9 mouse cellular contexts compared by ENCODE assay signal in genomic region chr7:79914556-79914955, GRCm38 (mm10). TPM values are rescaled to one million over a fixed set of nuclear protein-coding genes. Genes with fewer than 3 reads are reported as not detected.
A peak's percentile ranks its signal among the peaks of the same experiment; 100 is the strongest.
DNase-seq lines count a peak whose midpoint lies in the region; ATAC-seq lines count a peak whose summit lies in the region.
"Had no signal": no experiment of that assay in that cellular context is flagged by ENCODE, and none has a peak within 500 bp of the region (broad histone marks: within the 10 kb centered on the region; RNA-seq: fewer than 3 reads in every experiment).

No protein-coding gene starts in this region.

- intact Hi-C loops in left cerebral cortex, postnatal 4 days (cut with DNase I), result loop anchor here (5.0 kb wide), 1 partner anchor 117 kb away; no protein-coding TSS in a partner anchor

- H3K27me3 ChIP-seq in forebrain, embryonic 10.5 days (ENCODE audit: poor library complexity, severe bottlenecking), result no peaks in the 10 kb centered on the region
- no peaks in the 10 kb centered on the region for H3K27me3 ChIP-seq in forebrain, embryonic 15.5 days
- H3K27me3 ChIP-seq in hindbrain, embryonic 14.5 days (ENCODE audit: control insufficient read depth, insufficient read depth, low read length), result no peaks in the 10 kb centered on the region
- H3K27me3 ChIP-seq: limb, embryonic 15.5 days had no signal

- no peak overlapping the region for H3K9ac ChIP-seq in forebrain, embryonic 15.5 days (replicated peaks)
- no peak overlapping the region for H3K9ac ChIP-seq in hindbrain, embryonic 14.5 days
- H3K9ac ChIP-seq: limb, embryonic 15.5 days had no signal

- no peak overlapping the region for H3K4me3 ChIP-seq in forebrain, embryonic 10.5 days
- H3K4me3 ChIP-seq in forebrain, embryonic 15.5 days, result no peak overlapping the region
- no peak overlapping the region for H3K4me3 ChIP-seq in hindbrain, embryonic 14.5 days (replicated peaks; ENCODE audit: low read length)
- H3K4me3 ChIP-seq: limb, embryonic 15.5 days had no signal

- no peak for ATAC-seq in forebrain, embryonic 15.5 days (replicated peaks)
- ATAC-seq in hindbrain, embryonic 14.5 days (ENCODE audit: low FRiP score), result 0 out of 2 replicates have a peak, but pooled peaks have one; percentile 27
- ATAC-seq in megakaryocyte progenitor cell, adult 5-6 weeks (replicated peaks; ENCODE audit: poor library complexity), result peak; percentile 77

- 83% methylated on average over 3 of the region's 3 CpGs for WGBS in forebrain, embryonic 10.5 days
- WGBS in forebrain, embryonic 15.5 days, result 70% methylated on average over 3 of the region's 3 CpGs
- WGBS in hindbrain, embryonic 14.5 days, result 79% methylated on average over 3 of the region's 3 CpGs

- DNase-seq in forebrain, embryonic 10.5 days (ENCODE audit: extremely low spot score, low spot score), result peak; percentile 16
- peak; percentile 27 for DNase-seq in thymus, postnatal 0 days (ENCODE audit: low spot score)
- DNase-seq in thymus, postnatal 36 days, result no peak
- peak; percentile 68 for DNase-seq in hindbrain, embryonic 14.5 days (ENCODE audit: low spot score)
- DNase-seq in left cerebral cortex, postnatal 4 days, result no peak
- no peak for DNase-seq in Muller cell, postnatal 12 days (ENCODE audit: inconsistent ontology term)

- H3K36me3 ChIP-seq in forebrain, embryonic 10.5 days (replicated peaks), result peaks cover 61% of the 10 kb centered on the region
- H3K36me3 ChIP-seq in forebrain, embryonic 15.5 days, result peaks cover 37% of the 10 kb centered on the region
- peaks cover 53% of the 10 kb centered on the region for H3K36me3 ChIP-seq in hindbrain, embryonic 14.5 days (replicated peaks; ENCODE audit: control insufficient read depth, insufficient read depth)

- H3K27ac ChIP-seq in forebrain, embryonic 10.5 days, result no peak overlapping the region
- H3K27ac ChIP-seq in forebrain, embryonic 15.5 days (replicated peaks), result no peak overlapping the region
- no peak overlapping the region for H3K27ac ChIP-seq in hindbrain, embryonic 14.5 days
- H3K27ac ChIP-seq: limb, embryonic 15.5 days had no signal

- H3K4me2 ChIP-seq in forebrain, embryonic 15.5 days (replicated peaks), result no peak overlapping the region
- no peak overlapping the region for H3K4me2 ChIP-seq in hindbrain, embryonic 14.5 days (replicated peaks)
- H3K4me2 ChIP-seq: limb, embryonic 15.5 days had no signal

- H3K4me1 ChIP-seq in forebrain, embryonic 10.5 days, result peaks cover 3% of the 10 kb centered on the region
- peaks cover 7% of the 10 kb centered on the region for H3K4me1 ChIP-seq in forebrain, embryonic 15.5 days
- peaks cover 2% of the 10 kb centered on the region; the same call in 1 of the 2 replicates for H3K4me1 ChIP-seq in hindbrain, embryonic 14.5 days (replicated peaks; ENCODE audit: control insufficient read depth, insufficient read depth, low read length)

- H3K9me3 ChIP-seq in forebrain, embryonic 10.5 days, result no peaks in the 10 kb centered on the region
- no peaks in the 10 kb centered on the region for H3K9me3 ChIP-seq in forebrain, embryonic 15.5 days
- no peaks in the 10 kb centered on the region for H3K9me3 ChIP-seq in hindbrain, embryonic 14.5 days (ENCODE audit: control insufficient read depth, low read length)
- H3K9me3 ChIP-seq: limb, embryonic 15.5 days had no signal

RNA-seq across cellular contexts. Expression of gene Ap3s2, which starts 5.9 kb away (rescaled TPM):
- 49.2 and 51.2 TPM in 2 replicates for polyA plus RNA-seq in forebrain, embryonic 10.5 days (2016; fragmentation: Nextera tagmentation; extraction: Ambion mirVana)
- polyA plus RNA-seq in forebrain, embryonic 15.5 days (2015; fragmentation: Nextera tagmentation; extraction: Ambion mirVana), result 42.7 and 45.2 TPM in 2 replicates
- polyA plus RNA-seq in thymus, postnatal 0 days (2015; fragmentation: Nextera tagmentation; extraction: Ambion mirVana), result 20.7 and 23.7 TPM in 2 replicates
- polyA plus RNA-seq in hindbrain, embryonic 14.5 days (2014; fragmentation: Nextera tagmentation; extraction: Ambion mirVana), result 46.4 and 49.0 TPM in 2 replicates
- total RNA-seq in megakaryocyte progenitor cell, adult 5-6 weeks (2015), result 15.7 and 25.3 TPM in 2 replicates
- 6.9 and 8.2 TPM in 2 replicates for total RNA-seq in megakaryocyte progenitor cell, adult 5-6 weeks (2017)
- 10 to 100 TPM; 50.8 to 51.6 TPM for total RNA-seq in left cerebral cortex, postnatal 4 days (2021)

RNA-seq across cellular contexts. Expression of gene Arpin, which starts 20.6 kb away (rescaled TPM):
- polyA plus RNA-seq in forebrain, embryonic 10.5 days (2016; fragmentation: Nextera tagmentation; extraction: Ambion mirVana), result 21.1 and 21.7 TPM in 2 replicates
- 13.0 and 13.4 TPM in 2 replicates for polyA plus RNA-seq in forebrain, embryonic 15.5 days (2015; fragmentation: Nextera tagmentation; extraction: Ambion mirVana)
- polyA plus RNA-seq in thymus, postnatal 0 days (2015; fragmentation: Nextera tagmentation; extraction: Ambion mirVana), result 10.0 and 11.3 TPM in 2 replicates
- 18.7 and 19.8 TPM in 2 replicates for polyA plus RNA-seq in hindbrain, embryonic 14.5 days (2014; fragmentation: Nextera tagmentation; extraction: Ambion mirVana)
- 0.15 TPM in 1 of 2 replicates, not detected in the other for total RNA-seq in megakaryocyte progenitor cell, adult 5-6 weeks (2015)
- total RNA-seq in megakaryocyte progenitor cell, adult 5-6 weeks (2017), result 0.14 TPM in 1 of 2 replicates, not detected in the other
- 1 to 10 TPM; 8.3 to 9.4 TPM for total RNA-seq in left cerebral cortex, postnatal 4 days (2021)

RNA-seq across cellular contexts. Expression of gene Anpep, which starts 53.7 kb away (rescaled TPM):
- polyA plus RNA-seq in forebrain, embryonic 10.5 days (2016; fragmentation: Nextera tagmentation; extraction: Ambion mirVana), result 2.8 and 4.6 TPM in 2 replicates
- 2.7 and 3.4 TPM in 2 replicates for polyA plus RNA-seq in forebrain, embryonic 15.5 days (2015; fragmentation: Nextera tagmentation; extraction: Ambion mirVana)
- 3.6 and 5.0 TPM in 2 replicates for polyA plus RNA-seq in thymus, postnatal 0 days (2015; fragmentation: Nextera tagmentation; extraction: Ambion mirVana)
- polyA plus RNA-seq in hindbrain, embryonic 14.5 days (2014; fragmentation: Nextera tagmentation; extraction: Ambion mirVana), result 4.2 and 6.6 TPM in 2 replicates
- 1.2 and 2.3 TPM in 2 replicates for total RNA-seq in megakaryocyte progenitor cell, adult 5-6 weeks (2015)
- total RNA-seq in megakaryocyte progenitor cell, adult 5-6 weeks (2017), result not detected in 2 replicates
- total RNA-seq in left cerebral cortex, postnatal 4 days (2021), result 1 to 10 TPM; 7.4 to 8.4 TPM

Comparison
In these comparisons a context has a peak if more than half of its experiments do, and no peak if none do; other contexts are left out.
1. DNase-seq: peak in forebrain, embryonic 10.5 days (single experiment), thymus, postnatal 0 days (single experiment) and hindbrain, embryonic 14.5 days (single experiment); none in thymus, postnatal 36 days (0 of 2), left cerebral cortex, postnatal 4 days (single experiment) and Muller cell, postnatal 12 days (single experiment).